Mouse (Mus musculus): ENCODE measurements around the gene Pdk2. TPM values are rescaled to one million over a fixed set of nuclear protein-coding genes. Genes with fewer than 3 reads are reported as not detected.
A peak's percentile ranks its signal among the peaks of the same experiment; 100 is the strongest.

The Pdk2 gene
- polyA plus RNA-seq, 2 experiments, result 29.6 to 34.9 TPM

DNA sequence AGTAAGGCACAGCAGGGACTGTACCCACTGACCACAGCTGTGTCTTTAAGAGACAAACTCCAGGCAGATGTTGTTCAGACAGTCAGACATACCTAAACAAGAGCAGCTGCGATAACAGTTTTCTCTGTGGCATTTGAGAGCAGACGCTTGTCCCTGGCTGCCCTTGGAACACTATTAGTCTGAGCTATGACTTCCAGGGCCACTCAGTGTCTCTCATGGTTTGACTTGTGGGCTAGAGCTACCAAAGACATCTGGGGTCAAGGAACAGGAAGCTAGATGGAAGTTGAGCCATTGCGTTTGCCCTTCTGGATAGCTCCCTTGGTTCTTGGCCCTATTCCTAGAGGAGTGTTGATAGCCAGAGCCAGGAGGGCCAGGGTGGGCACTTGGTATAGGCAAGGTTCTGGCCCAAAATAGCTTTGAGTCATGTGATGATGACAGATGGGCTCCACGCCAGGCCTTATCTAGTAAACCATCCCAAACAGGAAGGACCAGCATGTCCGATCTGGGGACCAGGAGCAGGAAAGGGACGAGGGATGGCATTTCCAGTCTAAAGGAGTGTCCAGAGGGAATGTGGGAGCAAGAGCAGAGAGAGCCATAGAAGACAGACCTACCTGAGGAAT, 38.2 kb upstream of the Pdk2 start:
- H3K4me1 ChIP-seq (ENCODE audit: control insufficient read depth, insufficient read depth, low read length), result peaks cover 3% of the 10 kb centered on the region; the same call in 1 of the 2 replicates
- no peak overlapping the region for H3K4me2 ChIP-seq (replicated peaks; ENCODE audit: low read depth, low read length, severe bottlenecking)
- no peak overlapping the region for H3K4me3 ChIP-seq (replicated peaks; ENCODE audit: low read length)
- DNase-seq (ENCODE audit: low spot score) (no peak), ATAC-seq (ENCODE audit: low FRiP score, low read depth) (no peak)
- 71% methylated on average over 6 of the region's 6 CpGs for WGBS
- no peaks in the 10 kb centered on the region for H3K9me3 ChIP-seq (ENCODE audit: control insufficient read depth, low read length)
- no peak overlapping the region for H3K27ac ChIP-seq (replicated peaks; ENCODE audit: low read depth, low read length)
- no peak for TF ChIP-seq POLR2A (IDR thresholded peaks at IDR 0.05; ENCODE audit: borderline replicate concordance, extremely low read depth, insufficient read depth, insufficient read length)
- H3K9ac ChIP-seq (ENCODE audit: low read depth, low read length, severe bottlenecking), result no peak overlapping the region
- peaks cover 40% of the 10 kb centered on the region for H3K27me3 ChIP-seq (ENCODE audit: control insufficient read depth, insufficient read depth, low read length)
- H3K36me3 ChIP-seq (ENCODE audit: control insufficient read depth, insufficient read depth, low read length), result no peaks in the 10 kb centered on the region

GRCm38 (mm10) chr11:95077956-95078355, 36.8 kb upstream of the Pdk2 start:
- 58% methylated on average over 7 of the region's 7 CpGs for WGBS
- no peak for DNase-seq (ENCODE audit: low spot score)
- Histone ChIP-seq H3K4me2 (replicated peaks; ENCODE audit: low read depth, low read length, severe bottlenecking) (no peak overlapping the region), H3K4me1 (ENCODE audit: control insufficient read depth, insufficient read depth, low read length) (peaks cover 3% of the 10 kb centered on the region; the same call in 1 of the 2 replicates), H3K9me3 (ENCODE audit: control insufficient read depth, low read length) (no peaks in the 10 kb centered on the region), H3K27ac (replicated peaks; ENCODE audit: low read depth, low read length) (no peak overlapping the region), H3K9ac (ENCODE audit: low read depth, low read length, severe bottlenecking) (no peak overlapping the region), H3K27me3 (ENCODE audit: control insufficient read depth, insufficient read depth, low read length) (peaks cover 44% of the 10 kb centered on the region), H3K4me3 (replicated peaks; ENCODE audit: low read length) (no peak overlapping the region), H3K36me3 (ENCODE audit: control insufficient read depth, insufficient read depth, low read length) (no peaks in the 10 kb centered on the region)
- ATAC-seq (ENCODE audit: low FRiP score, low read depth), result no peak
- no peak for TF ChIP-seq POLR2A (IDR thresholded peaks at IDR 0.05; ENCODE audit: borderline replicate concordance, extremely low read depth, insufficient read depth, insufficient read length)

DNA sequence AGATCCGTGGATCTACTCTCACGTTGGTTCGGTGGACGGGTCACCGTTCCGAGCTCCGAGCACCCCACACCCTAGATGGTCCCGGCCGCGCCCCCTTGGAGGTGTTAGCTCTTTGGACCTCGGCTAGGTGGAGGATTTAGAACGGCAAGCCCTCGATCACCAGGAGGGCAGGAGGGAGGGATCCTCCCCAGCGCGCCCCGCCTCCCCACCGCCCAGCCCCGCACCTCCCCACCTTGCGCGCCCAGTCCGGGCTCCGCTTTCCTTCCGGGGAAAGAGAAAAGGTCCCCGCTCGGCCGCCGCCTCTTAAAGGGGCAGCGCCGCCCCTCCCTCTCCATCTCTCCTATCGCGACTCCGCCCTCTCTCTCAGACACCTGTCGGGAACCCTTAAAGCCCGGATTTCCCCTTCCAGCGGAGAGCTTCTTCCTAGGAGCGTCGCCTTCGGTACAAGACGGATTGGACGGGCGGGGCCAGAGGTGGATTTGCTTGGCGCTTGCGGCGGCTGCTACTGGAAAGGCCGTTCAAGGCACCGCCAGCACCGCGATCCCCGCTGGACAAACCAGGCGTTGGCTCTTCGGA, 35.5 kb upstream of the Pdk2 start, which contains the start of gene Itga3:
TSS of gene Itga3 (minus strand) at position 266 of the 576 bp plus-strand sequence.
- peak; percentile 53 for DNase-seq (ENCODE audit: low spot score)
- Histone ChIP-seq H3K9ac (ENCODE audit: low read depth, low read length, severe bottlenecking) (peak within 1 kb of the TSS; percentile 57), H3K4me3 (replicated peaks; ENCODE audit: low read length) (peak within 1 kb of the TSS; percentile 56), H3K4me1 (ENCODE audit: control insufficient read depth, insufficient read depth, low read length) (peaks cover 10% of the 10 kb centered on the region), H3K27me3 (ENCODE audit: control insufficient read depth, insufficient read depth, low read length) (peaks cover 44% of the 10 kb centered on the region), H3K9me3 (ENCODE audit: control insufficient read depth, low read length) (no peaks in the 10 kb centered on the region), H3K27ac (replicated peaks; ENCODE audit: low read depth, low read length) (no peak within 1 kb of the TSS), H3K4me2 (replicated peaks; ENCODE audit: low read depth, low read length, severe bottlenecking) (peak within 1 kb of the TSS; percentile 98), H3K36me3 (ENCODE audit: control insufficient read depth, insufficient read depth, low read length) (no peaks in the 10 kb centered on the region)
- WGBS, result 0% methylated on average over 39 of the region's 51 CpGs
- no peak for TF ChIP-seq POLR2A (IDR thresholded peaks at IDR 0.05; ENCODE audit: borderline replicate concordance, extremely low read depth, insufficient read depth, insufficient read length)
- peak; percentile 69 for ATAC-seq (ENCODE audit: low FRiP score, low read depth)

DNA sequence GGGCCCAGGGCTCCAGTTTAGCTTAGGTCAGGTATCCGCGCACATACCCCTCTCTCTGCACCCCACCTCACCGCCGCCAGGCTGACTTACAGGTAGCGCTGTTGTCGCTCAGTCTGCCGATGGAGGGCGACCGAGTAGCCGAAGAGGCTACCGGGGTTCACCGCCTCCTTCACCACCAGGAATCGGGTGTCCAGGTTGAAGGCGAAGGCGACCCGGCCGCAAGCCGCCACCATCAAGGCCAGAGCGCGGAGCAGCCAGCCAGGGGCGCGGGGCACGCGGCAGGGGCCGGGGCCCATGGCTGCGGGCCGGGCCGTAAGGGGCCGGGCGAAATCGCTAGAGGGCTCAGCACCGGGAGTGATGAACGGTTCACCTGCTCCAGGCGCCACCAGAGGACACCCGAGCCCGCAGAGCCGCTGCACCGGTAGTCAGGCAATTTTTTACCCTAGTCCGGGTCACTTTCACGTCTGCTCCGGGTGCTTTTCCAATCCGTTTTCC, 34.9 kb upstream of the Pdk2 start:
- peak overlapping the region; percentile 57 for H3K9ac ChIP-seq (ENCODE audit: low read depth, low read length, severe bottlenecking)
- no peaks in the 10 kb centered on the region for H3K36me3 ChIP-seq (ENCODE audit: control insufficient read depth, insufficient read depth, low read length)
- 0% methylated on average over 38 of the region's 42 CpGs for WGBS
- H3K4me1 ChIP-seq (ENCODE audit: control insufficient read depth, insufficient read depth, low read length), result peaks cover 11% of the 10 kb centered on the region
- peak overlapping the region; percentile 56 for H3K4me3 ChIP-seq (replicated peaks; ENCODE audit: low read length)
- peak overlapping the region; percentile 98 for H3K4me2 ChIP-seq (replicated peaks; ENCODE audit: low read depth, low read length, severe bottlenecking)
- H3K27ac ChIP-seq (replicated peaks; ENCODE audit: low read depth, low read length), result no peak overlapping the region
- no peak for TF ChIP-seq POLR2A (IDR thresholded peaks at IDR 0.05; ENCODE audit: borderline replicate concordance, extremely low read depth, insufficient read depth, insufficient read length)
- ATAC-seq (ENCODE audit: low FRiP score, low read depth), result peak; percentile 35
- no peaks in the 10 kb centered on the region for H3K9me3 ChIP-seq (ENCODE audit: control insufficient read depth, low read length)
- DNase-seq (ENCODE audit: low spot score), result peak; percentile 29
- peaks cover 44% of the 10 kb centered on the region for H3K27me3 ChIP-seq (ENCODE audit: control insufficient read depth, insufficient read depth, low read length)

DNA sequence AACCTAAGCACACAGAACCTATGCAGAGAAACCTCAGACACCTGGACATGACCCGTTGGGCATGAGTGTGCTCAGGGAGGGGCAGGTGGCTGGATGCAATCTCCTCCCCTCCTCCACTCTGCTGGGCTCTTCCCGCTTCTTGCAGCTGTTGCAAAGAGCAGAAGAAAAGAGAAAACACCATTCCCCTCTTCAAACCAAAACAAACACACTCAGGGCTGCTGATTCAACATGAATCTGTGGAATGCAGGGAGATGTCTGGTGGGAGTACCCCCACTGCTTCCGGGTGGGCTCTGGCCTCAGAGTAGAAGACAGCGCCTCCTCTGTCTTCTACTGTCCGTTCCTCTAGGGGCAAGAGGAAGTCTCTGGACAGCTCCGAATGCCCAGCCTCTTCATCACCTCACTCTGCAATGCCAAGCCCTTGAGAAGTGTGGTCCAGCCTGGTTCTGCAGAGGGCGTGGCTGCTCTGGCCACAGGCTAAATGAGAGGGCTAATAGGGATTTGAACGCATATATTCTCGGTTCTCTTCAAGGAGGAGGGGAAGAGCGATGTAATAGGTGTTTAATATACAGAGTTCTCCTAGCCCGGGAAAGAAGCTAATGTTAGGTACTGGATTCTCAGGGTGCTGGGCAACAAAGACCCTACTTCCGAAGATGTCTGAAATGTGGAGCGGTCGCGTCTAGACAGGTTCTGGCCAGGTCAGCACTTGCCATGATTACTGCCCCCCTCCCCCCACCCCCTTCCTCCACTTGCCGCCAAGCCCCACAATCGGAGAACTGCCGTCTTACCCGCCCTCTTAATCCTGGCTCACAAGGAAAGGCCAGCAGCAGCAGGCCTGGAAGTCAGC, 34.3 kb upstream of the Pdk2 start:
- 10% methylated on average over 19 of the region's 19 CpGs for WGBS
- TF ChIP-seq POLR2A (IDR thresholded peaks at IDR 0.05; ENCODE audit: borderline replicate concordance, extremely low read depth, insufficient read depth, insufficient read length), result no peak
- H3K27ac ChIP-seq (replicated peaks; ENCODE audit: low read depth, low read length), result no peak overlapping the region
- peaks cover 44% of the 10 kb centered on the region for H3K27me3 ChIP-seq (ENCODE audit: control insufficient read depth, insufficient read depth, low read length)
- DNase-seq (ENCODE audit: low spot score) (no peak), ATAC-seq (ENCODE audit: low FRiP score, low read depth) (0 out of 2 replicates have a peak, but pooled peaks have one; percentile 4)
- H3K9me3 ChIP-seq (ENCODE audit: control insufficient read depth, low read length), result no peaks in the 10 kb centered on the region
- no peaks in the 10 kb centered on the region for H3K36me3 ChIP-seq (ENCODE audit: control insufficient read depth, insufficient read depth, low read length)
- H3K4me1 ChIP-seq (ENCODE audit: control insufficient read depth, insufficient read depth, low read length), result peaks cover 17% of the 10 kb centered on the region
- peak overlapping the region; percentile 98 for H3K4me2 ChIP-seq (replicated peaks; ENCODE audit: low read depth, low read length, severe bottlenecking)
- H3K9ac ChIP-seq (ENCODE audit: low read depth, low read length, severe bottlenecking), result peak overlapping the region; percentile 57
- H3K4me3 ChIP-seq (replicated peaks; ENCODE audit: low read length), result peak overlapping the region; percentile 56

Measured in limb, embryonic 14.5 days (tissue).